Mouse (Mus musculus) limb, embryonic 11.5 days (tissue): ENCODE results near the gene Pla2g2c. TPM values are rescaled to one million over a fixed set of nuclear protein-coding genes. Genes with fewer than 3 reads are reported as not detected.

Experiments used
- ATAC-seq: fragments of 200-750 bp; cut with Nextera tagmentation; 2 replicates; pipeline ENCODE4 v1.8.0; 2017; ENCODE audit warnings: low read depth; ENCODE audit not compliant: insufficient number of reproducible peaks, low FRiP score, low TSS enrichment
- DNase-seq: peaks from one replicate; pipeline ENCODE4 v3.0.0-alpha.2; 2015; ENCODE audit warnings: low spot score
- H3K27ac ChIP-seq: fragments of 300-500 bp; sonication (generic); replicated peaks from 2 replicates; pipeline ENCODE4 v1.5.1; 2014; ENCODE audit warnings: low read depth, mild to moderate bottlenecking, low read length
- H3K27me3 ChIP-seq: fragments of 300-500 bp; sonication (generic); 2 replicates; pipeline ENCODE4 v1.6.1; 2014; ENCODE audit warnings: mild to moderate bottlenecking, low read length, mixed read lengths; ENCODE audit not compliant: control insufficient read depth, insufficient read depth
- H3K36me3 ChIP-seq: fragments of 300-500 bp; sonication (generic); 2 replicates; pipeline ENCODE4 v1.6.1; 2014; ENCODE audit warnings: mild to moderate bottlenecking, low read length, moderate library complexity, mixed read lengths; ENCODE audit not compliant: control insufficient read depth, insufficient read depth
- H3K4me1 ChIP-seq: fragments of 300-500 bp; sonication (generic); 2 replicates; pipeline ENCODE4 v1.6.1; 2014; ENCODE audit warnings: low read length, mixed read lengths; ENCODE audit not compliant: control insufficient read depth, insufficient read depth
- H3K4me2 ChIP-seq: fragments of 300-500 bp; sonication (generic); 2 replicates; pipeline ENCODE4 v1.6.1; 2014; ENCODE audit warnings: low read depth, mild to moderate bottlenecking, moderate library complexity; ENCODE audit not compliant: severe bottlenecking
- H3K4me3 ChIP-seq: fragments of 300-500 bp; sonication (generic); 2 replicates; pipeline ENCODE4 v1.5.1; 2014; ENCODE audit warnings: low read depth, low read length
- H3K9ac ChIP-seq: fragments of 300-500 bp; sonication (generic); 2 replicates; pipeline ENCODE4 v1.6.1; 2014; ENCODE audit warnings: mild to moderate bottlenecking, low read length
- H3K9me3 ChIP-seq: fragments of 300-500 bp; sonication (generic); 2 replicates; pipeline ENCODE4 v1.6.1; 2016; ENCODE audit warnings: low read length; ENCODE audit not compliant: control insufficient read depth
- WGBS: fragments of 180-500 bp; shearing (Covaris S2); extraction: QIAGEN DNeasy Blood & Tissue Kit; methylation state at CpG from one replicate; pipeline ENCODE4 v1.1.7; 2014; 5-methylcytosine and 5-hydroxymethylcytosine counted together
- polyA plus RNA-seq: library from polyadenylated mRNA; unstranded; fragments of >200 nt; fragmentation: Nextera tagmentation; extraction: Ambion mirVana; gene quantifications from 2 replicates; pipeline ENCODE4 v1.2.1, GENCODE M21; 2014

The Pla2g2c gene
- polyA plus RNA-seq, 1 experiment from 2014 or later: 1.1 TPM

DNA sequence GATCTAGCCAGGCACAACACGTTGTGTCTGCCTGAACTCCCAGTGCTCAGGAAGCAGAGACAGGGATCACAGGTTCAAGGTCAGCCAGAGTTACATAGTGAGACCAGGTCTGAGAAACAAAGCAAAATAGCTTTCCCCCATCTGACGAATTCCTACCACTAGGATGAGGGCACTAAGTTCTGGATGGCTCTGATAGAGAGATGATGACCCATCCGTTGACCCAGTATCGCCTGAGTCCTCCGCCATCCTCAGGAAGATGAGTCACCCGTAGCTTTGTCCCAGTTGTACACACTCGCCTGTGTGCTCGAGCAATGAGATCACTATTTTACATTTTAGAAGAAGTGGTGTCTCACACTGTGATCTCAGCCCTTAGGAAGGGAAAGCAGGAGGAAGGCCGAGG lies 37.7 kb downstream of the Pla2g2c start:
- no peak for ATAC-seq
- 80% methylated on average over 9 of the region's 9 CpGs for WGBS

GRCm38 (mm10) chr4:138771970-138772369 lies 47.4 kb downstream of the Pla2g2c start:
- H3K27ac ChIP-seq: no peak overlapping the region
- H3K4me2 ChIP-seq: no peak overlapping the region
- H3K4me3 ChIP-seq: no peak overlapping the region
- DNase-seq (no peak), ATAC-seq (no peak)
- no peak overlapping the region for H3K9ac ChIP-seq
- no peaks in the 10 kb centered on the region for H3K4me1 ChIP-seq
- 81% methylated on average over 10 of the region's 10 CpGs for WGBS
- H3K27me3 ChIP-seq: no peaks in the 10 kb centered on the region
- no peaks in the 10 kb centered on the region for H3K36me3 ChIP-seq
- H3K9me3 ChIP-seq: no peaks in the 10 kb centered on the region

More for the DNA sequence above, 37.7 kb downstream of the Pla2g2c start:
- H3K9me3 ChIP-seq: no peaks in the 10 kb centered on the region
- H3K27ac ChIP-seq: no peak overlapping the region
- H3K4me3 ChIP-seq: no peak overlapping the region
- H3K4me2 ChIP-seq: no peak overlapping the region
- DNase-seq: no peak
- no peaks in the 10 kb centered on the region for H3K27me3 ChIP-seq
- no peaks in the 10 kb centered on the region for H3K36me3 ChIP-seq
- no peaks in the 10 kb centered on the region for H3K4me1 ChIP-seq
- H3K9ac ChIP-seq: no peak overlapping the region

- Histone ChIP-seq H3K9me3 (no peaks in the 10 kb centered on the region), H3K27me3 (no peaks in the 10 kb centered on the region), H3K4me3 (no peak overlapping the region), H3K4me2 (no peak overlapping the region), H3K4me1 (no peaks in the 10 kb centered on the region), H3K36me3 (no peaks in the 10 kb centered on the region), H3K9ac (no peak overlapping the region), H3K27ac (no peak overlapping the region)
- DNase-seq (no peak), ATAC-seq (no peak)
- 84% methylated on average over 5 of the region's 5 CpGs for WGBS
These were observed 47.8 kb downstream of the Pla2g2c start for GRCm38 (mm10) chr4:138772386-138772785.

DNA sequence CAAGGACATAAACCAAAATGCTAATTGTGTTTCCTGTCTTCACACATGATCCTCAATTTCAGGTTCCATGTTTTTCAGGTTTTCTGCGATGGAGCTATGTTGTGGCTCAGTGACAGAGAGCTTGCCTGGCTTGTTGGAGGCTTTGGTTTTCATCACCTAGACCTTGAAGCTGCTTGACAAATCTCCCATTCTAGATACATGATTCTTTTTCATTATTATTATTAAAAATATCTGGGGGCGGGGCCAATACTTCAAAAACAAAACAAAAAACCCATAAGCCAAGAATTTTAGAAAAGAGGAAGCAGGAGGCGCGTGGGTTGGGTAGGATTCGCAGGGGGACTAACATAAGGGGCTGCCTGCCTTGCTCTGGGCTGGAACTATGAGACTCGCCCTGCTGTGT lies 50.8 kb downstream of the Pla2g2c start, which contains the start of gene Pla2g2d:
Gene Pla2g2d (plus strand): TSS at position 301 of the 400 bp plus-strand sequence.
- 89% methylated on average over 6 of the region's 6 CpGs for WGBS
- Histone ChIP-seq H3K9ac (no peak within 1 kb of the TSS), H3K36me3 (no peaks in the 10 kb centered on the region)

DNA sequence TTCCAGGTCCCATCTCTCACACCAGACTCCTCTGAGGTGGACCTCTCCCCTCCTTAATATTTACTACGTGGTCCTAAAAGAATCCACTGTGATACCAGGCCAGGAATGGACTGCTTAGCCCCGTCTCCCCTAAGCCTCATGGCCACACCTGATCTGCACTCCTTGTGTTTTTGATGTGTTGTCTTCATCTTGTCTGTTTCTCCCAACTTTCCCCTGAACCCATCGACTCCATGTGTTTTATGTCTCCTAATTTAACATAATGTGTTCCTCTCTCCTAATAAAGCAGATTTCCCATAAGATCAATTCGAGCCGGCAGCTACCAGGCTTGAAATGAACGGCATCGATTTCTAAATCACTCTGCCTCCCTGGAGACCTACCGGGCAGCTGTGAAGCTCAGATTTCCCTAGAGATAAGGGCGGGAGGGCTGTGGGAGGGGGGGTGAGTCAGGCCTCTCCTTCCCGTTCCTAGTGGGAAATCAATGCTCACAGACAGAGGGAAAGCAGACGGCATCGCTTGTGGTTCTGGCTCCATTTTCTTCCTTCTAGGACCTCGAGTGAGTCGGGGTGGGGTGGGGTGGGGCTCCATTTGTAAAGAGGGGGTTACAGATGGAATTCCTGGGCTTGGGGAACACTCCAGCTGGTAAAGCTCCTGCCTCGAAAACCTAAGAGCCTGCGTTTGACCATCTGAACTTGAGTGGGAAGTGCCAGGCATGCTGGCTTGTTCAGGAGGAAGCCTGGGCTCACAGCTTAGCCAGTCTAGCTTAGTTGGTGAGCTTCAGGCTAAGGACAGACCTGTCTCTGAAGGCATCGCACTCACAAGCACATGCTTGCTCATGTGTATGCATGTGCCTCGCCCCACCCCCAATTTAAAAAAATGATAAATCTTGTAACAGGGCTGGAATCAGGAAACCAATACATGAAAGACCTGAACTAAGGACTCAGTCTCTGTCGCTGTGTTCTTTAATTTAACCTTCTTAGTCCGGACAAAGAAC lies 53.1 kb downstream of the Pla2g2c start:
- 36% methylated on average over 20 of the region's 20 CpGs for WGBS
- ATAC-seq (no peak), DNase-seq (no peak)
- Histone ChIP-seq H3K9me3 (no peaks in the 10 kb centered on the region), H3K9ac (no peak overlapping the region), H3K4me2 (no peak overlapping the region), H3K27me3 (no peaks in the 10 kb centered on the region), H3K27ac (no peak overlapping the region), H3K36me3 (no peaks in the 10 kb centered on the region), H3K4me3 (no peak overlapping the region), H3K4me1 (no peaks in the 10 kb centered on the region)

More for the DNA sequence above, 50.8 kb downstream of the Pla2g2c start, which contains the start of gene Pla2g2d:
- Histone ChIP-seq H3K4me2 (no peak within 1 kb of the TSS), H3K27me3 (no peaks in the 10 kb centered on the region), H3K4me1 (no peaks in the 10 kb centered on the region), H3K27ac (no peak within 1 kb of the TSS), H3K4me3 (no peak within 1 kb of the TSS), H3K9me3 (no peaks in the 10 kb centered on the region)
- DNase-seq: no peak
- ATAC-seq: no peak

- ATAC-seq: no peak
- H3K9me3 ChIP-seq: no peaks in the 10 kb centered on the region
- H3K4me2 ChIP-seq: no peak overlapping the region
- H3K9ac ChIP-seq: no peak overlapping the region
- no peak overlapping the region for H3K4me3 ChIP-seq
- H3K27me3 ChIP-seq: no peaks in the 10 kb centered on the region
- H3K36me3 ChIP-seq: no peaks in the 10 kb centered on the region
- 85% methylated on average over 5 of the region's 5 CpGs for WGBS
- H3K27ac ChIP-seq: no peak overlapping the region
- no peak for DNase-seq
- H3K4me1 ChIP-seq: no peaks in the 10 kb centered on the region
These were observed 55.7 kb downstream of the Pla2g2c start for GRCm38 (mm10) chr4:138780300-138780699.

GRCm38 (mm10) chr4:138782098-138782497 lies 57.5 kb downstream of the Pla2g2c start:
- no peaks in the 10 kb centered on the region for H3K9me3 ChIP-seq
- no peaks in the 10 kb centered on the region for H3K27me3 ChIP-seq
- no peaks in the 10 kb centered on the region for H3K4me1 ChIP-seq
- WGBS: 82% methylated on average over 6 of the region's 6 CpGs
- DNase-seq: no peak
- H3K36me3 ChIP-seq: no peaks in the 10 kb centered on the region
- no peak for ATAC-seq
- no peak overlapping the region for H3K27ac ChIP-seq
- H3K9ac ChIP-seq: no peak overlapping the region
- H3K4me2 ChIP-seq: no peak overlapping the region
- no peak overlapping the region for H3K4me3 ChIP-seq

DNA sequence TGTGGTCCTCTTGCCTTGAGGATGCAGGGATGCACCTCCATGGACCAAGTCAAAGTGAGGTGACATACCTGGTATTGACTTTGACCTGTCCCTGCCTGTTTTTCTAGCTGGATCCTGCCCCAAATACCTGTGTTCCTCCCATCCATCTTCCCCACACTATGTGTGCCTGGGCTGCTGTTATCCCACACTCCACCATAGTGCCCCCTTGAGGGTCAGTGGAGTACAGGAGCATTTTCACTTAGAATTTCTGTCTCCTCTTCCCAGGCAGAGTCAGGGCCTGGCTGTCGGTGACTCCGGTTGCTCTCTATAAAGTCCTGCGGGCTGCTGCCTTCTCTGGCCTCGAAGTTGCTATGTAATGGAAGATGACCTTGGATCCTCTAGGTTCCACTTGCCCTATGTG lies 61.1 kb downstream of the Pla2g2c start:
- no peaks in the 10 kb centered on the region for H3K9me3 ChIP-seq
- H3K9ac ChIP-seq: no peak overlapping the region
- no peak for DNase-seq
- no peaks in the 10 kb centered on the region for H3K27me3 ChIP-seq
- no peak for ATAC-seq
- H3K36me3 ChIP-seq: no peaks in the 10 kb centered on the region
- no peak overlapping the region for H3K4me2 ChIP-seq
- no peaks in the 10 kb centered on the region for H3K4me1 ChIP-seq
- no peak overlapping the region for H3K4me3 ChIP-seq
- H3K27ac ChIP-seq: no peak overlapping the region
- 52% methylated on average over 4 of the region's 4 CpGs for WGBS
